Mouse (Mus musculus) T-helper 17 cell (primary cell): ENCODE results near the gene Olfr725.

ENCODE experiments used
- in situ Hi-C, 2 experiments: fragments of 300-600 bp; cut with MboI, MseI; formaldehyde crosslinking; loops; 1 replicate in 1 of 2; 2 replicates in 1 of 2; pipeline ENCODE4 v1.15.1; 2025; ENCODE audit warnings: high pct_unique_total_duplicates in 2 of 2

Gene Olfr725

DNA sequence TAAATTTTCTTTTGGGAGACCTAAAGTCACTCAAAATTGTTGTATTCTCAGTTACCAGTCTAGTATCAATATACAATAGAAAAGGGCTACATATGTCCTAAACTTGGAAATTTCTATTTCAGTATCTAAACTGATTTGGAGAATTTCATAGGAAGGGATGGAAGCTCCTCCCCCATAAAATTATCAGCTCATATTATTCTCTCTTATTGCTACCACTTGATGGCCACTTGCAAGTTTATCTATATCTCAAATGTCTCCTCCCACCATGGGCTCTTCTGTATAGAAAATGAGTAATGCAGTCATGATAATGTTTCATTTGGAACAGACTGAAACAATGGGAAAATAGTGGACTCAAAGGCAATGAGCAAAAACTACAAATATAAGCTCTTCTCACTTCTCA, at the start of gene Olfr725:
Gene Olfr725 (minus strand): TSS at position 101 of the 400 bp plus-strand sequence.
- in situ Hi-C loops: no loop called here

DNA sequence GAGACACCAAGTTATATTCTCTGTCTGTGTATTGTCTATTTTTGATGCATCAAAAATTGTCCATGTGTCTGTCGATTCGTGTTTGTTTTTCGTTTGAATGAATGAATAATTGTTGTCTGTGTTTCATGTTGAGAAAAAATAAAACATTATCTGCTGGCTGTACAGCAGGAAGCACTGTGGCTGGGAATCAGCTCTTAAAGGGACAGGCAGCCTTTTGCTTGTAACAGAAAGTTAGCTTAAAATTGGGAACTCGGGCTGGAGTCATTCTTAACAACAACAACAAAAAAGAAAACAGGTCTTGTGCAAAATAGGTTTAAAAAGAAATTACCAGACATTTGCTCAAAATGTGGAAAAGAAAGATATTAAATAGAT, 22.5 kb upstream of the Olfr725 start:
- in situ Hi-C loops: loop anchor here (10.0 to 25.0 kb wide), 4 partner anchors 700 to 1398 kb away; partner anchors contain the start of genes Eddm3b (in 1 of the 2) and Rnase6 (in 1 of the 2)

DNA sequence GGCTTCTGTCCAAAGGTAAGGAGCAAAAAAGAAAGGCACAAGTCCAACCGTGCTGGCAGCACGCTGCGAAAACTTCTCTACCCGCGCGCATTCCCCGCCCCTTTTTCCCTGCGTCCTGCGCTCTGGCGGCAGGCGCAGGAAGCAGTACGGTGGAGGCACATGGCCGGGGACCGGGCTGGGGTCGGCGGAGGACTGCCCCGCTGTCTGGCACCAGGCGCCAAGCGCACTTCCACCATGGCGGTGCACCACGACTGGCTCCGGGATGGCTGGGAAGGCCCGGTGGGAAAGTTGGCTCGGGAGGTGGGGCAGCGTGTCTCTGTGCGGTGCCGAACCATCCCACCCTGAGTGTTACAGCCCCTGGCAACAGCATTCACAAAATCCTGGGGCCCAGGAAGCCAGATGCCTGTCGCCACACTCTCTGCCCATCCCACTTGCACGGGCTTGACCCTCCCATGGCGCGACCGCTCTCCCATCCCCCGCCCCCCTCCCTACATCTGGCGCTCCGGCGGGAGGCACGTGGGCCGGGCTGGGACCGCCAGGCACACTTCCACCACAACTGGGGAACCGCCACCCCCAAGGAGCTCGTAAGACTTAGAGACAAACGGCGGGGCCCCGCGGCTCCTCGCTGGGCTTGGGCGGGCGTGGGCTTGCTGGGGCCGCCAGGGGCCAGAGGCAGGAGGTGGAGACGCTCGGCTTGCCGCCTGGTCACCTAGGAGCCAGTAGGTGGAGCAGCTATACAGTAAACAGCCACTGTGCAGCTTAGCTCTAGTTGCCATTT, 22.0 kb upstream of the Olfr725 start:
- in situ Hi-C loops: loop anchor here (10.0 to 25.0 kb wide), 4 partner anchors 700 to 1397 kb away; partner anchors contain the start of genes Eddm3b (in 1 of the 2) and Rnase6 (in 1 of the 2)

DNA sequence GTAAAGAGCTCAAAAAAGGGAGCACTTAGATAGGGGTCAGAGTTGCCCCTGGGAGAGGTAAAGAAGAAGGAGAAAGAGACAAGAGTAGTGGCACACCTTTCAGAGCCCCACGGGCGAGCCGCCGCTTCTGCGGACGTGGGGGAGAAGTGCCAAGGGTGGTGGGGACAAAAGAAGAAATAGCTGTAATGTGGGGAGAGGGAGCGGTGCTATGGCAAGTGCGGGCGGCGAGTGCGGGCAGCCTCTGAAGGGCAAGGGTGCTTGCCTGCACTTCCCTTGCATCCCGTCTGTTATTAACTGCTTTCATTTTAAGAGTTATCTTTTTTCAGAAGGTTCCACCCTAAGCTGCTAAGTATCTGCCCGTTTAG, 21.4 kb upstream of the Olfr725 start:
- in situ Hi-C loops: loop anchor here (10.0 to 25.0 kb wide), 4 partner anchors 701 to 1397 kb away; partner anchors contain the start of genes Eddm3b (in 1 of the 2) and Rnase6 (in 1 of the 2)

DNA sequence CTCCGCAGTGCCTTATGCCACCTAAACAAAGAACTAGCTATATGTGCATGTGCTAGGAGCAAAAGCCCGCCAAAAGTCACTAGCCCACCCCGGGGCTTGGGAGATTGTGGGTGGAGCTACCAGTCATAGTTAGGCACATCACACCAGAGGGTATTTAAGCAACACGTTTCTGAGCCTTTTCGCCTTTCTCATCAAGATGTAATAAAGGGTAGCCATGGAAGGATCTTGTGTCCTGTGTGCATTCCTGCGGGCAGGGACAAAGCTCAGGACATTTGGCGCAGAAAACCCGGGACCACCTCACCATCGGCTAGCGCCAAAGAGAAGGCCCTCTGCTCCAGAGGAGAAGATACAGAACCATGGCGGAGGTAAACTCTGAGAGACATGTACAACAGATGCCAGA, 21.0 kb upstream of the Olfr725 start:
- in situ Hi-C loops: loop anchor here (10.0 to 25.0 kb wide), 4 partner anchors 701 to 1396 kb away; partner anchors contain the start of genes Eddm3b (in 1 of the 2) and Rnase6 (in 1 of the 2)

DNA sequence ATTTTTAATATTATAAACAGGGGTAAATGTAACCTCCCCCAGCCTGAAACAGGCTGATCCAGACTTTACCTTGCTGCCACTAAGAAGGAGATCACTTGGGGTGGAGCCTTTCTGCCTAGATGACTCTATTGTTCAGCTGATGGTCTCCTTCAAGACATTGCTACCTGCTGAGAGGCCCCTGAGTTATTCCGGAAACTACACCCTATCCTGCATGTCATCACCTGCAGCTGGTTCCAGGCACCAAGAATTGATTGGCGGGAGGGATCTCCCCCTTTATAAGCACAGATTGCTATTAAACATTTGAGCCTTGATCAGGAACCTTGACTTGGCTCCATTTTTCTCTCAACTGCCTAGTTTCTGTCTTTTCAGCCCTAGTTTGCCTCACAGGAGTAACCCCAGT, 8.1 kb downstream of the Olfr725 start:
- in situ Hi-C loops: no loop called here

DNA sequence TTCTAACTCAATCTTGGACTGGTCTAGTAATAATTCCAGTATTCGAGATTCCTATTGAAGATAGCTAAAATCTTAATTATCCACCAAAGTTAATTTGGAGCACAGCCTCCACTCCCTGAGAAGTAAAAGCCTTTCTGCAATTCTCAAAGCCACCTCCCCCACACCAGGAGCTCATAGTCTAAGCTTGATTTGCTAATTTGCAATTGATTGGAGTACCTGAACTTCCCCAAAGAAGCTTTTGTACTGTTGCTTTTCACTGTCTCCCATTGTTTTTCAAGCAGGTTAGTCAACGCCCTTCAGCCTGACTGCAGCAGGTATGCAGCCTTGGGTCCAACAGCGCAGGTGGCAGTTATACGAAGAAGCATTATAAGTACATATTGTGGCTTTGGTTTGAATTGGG, 8.8 kb downstream of the Olfr725 start:
- in situ Hi-C loops: no loop called here

DNA sequence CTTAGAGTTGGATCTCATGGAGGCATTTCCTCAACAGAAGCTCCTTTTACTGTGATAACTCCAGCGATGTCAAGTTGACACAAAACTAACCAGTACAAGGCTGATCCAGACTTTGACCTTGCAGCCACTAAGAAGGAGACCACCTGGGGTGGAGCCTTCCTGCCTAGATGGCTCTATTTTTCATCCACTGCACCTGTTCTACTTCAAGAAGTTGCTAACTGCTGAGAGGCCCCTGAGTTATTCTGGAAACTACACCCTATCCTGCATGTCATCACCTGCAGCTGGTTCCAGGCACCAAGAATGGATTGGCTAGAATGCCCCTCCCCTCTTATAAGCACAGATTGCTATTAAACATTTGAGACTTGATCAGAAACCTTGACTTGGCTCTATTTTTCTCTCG, 13.8 kb downstream of the Olfr725 start:
- in situ Hi-C loops: loop anchor here in 1 of 2 experiments (10.0 kb wide), 1 partner anchor 1098 kb away; the partner anchor contains the start of gene Rnase6
